Mouse (Mus musculus) liver, postnatal 0 days (tissue): ENCODE results near the gene Lst1. TPM values are rescaled to one million over a fixed set of nuclear protein-coding genes. Genes with fewer than 3 reads are reported as not detected.

Experiments
- ATAC-seq: fragments of 200-750 bp; cut with Nextera tagmentation; 2 replicates; pipeline ENCODE4 v1.8.0; 2017; ENCODE audit warnings: mild to moderate bottlenecking, moderate library complexity
- DNase-seq: peaks from one replicate; pipeline ENCODE4 v3.0.0-alpha.2; 2016
- H3K27ac ChIP-seq: fragments of 300-500 bp; sonication (generic); 2 replicates; pipeline ENCODE4 v1.5.1; 2014; ENCODE audit warnings: antibody characterized with exemption, moderate library complexity, mild to moderate bottlenecking, low read depth
- H3K27me3 ChIP-seq: fragments of 300-500 bp; sonication (generic); 2 replicates; pipeline ENCODE4 v1.6.1; 2014; ENCODE audit warnings: low read length, control low read depth, mixed read lengths; ENCODE audit not compliant: insufficient read depth
- H3K36me3 ChIP-seq: fragments of 300-500 bp; sonication (generic); replicated peaks from 2 replicates; pipeline ENCODE4 v1.6.1; 2014; ENCODE audit warnings: mild to moderate bottlenecking, control low read depth, low read length, moderate library complexity, mixed read lengths; ENCODE audit not compliant: insufficient read depth
- H3K4me1 ChIP-seq: fragments of 300-500 bp; sonication (generic); 2 replicates; pipeline ENCODE4 v1.6.1; 2014; ENCODE audit warnings: antibody characterized with exemption, mild to moderate bottlenecking, control low read depth; ENCODE audit not compliant: insufficient read depth
- H3K4me2 ChIP-seq: fragments of 300-500 bp; sonication (generic); 2 replicates; pipeline ENCODE4 v1.6.1; 2014; ENCODE audit warnings: low read depth, mild to moderate bottlenecking, low read length, moderate library complexity, mixed read lengths
- H3K4me3 ChIP-seq: fragments of 300-500 bp; sonication (generic); 2 replicates; pipeline ENCODE4 v1.5.1; 2014; ENCODE audit warnings: low read depth, low read length
- H3K9ac ChIP-seq: fragments of 300-500 bp; sonication (generic); replicated peaks from 2 replicates; pipeline ENCODE4 v1.6.1; 2014; ENCODE audit warnings: mild to moderate bottlenecking, moderate library complexity
- H3K9me3 ChIP-seq: fragments of 300-500 bp; sonication (generic); 2 replicates; pipeline ENCODE4 v1.6.1; 2016; ENCODE audit warnings: mild to moderate bottlenecking, control low read depth, low read length, mixed read lengths
- CTCF ChIP-seq: sonication (generic); IDR thresholded peaks from 2 replicates; pipeline ENCODE4 v1.5.1; 2016; ENCODE audit warnings: antibody characterized with exemption, low read depth
- EP300 ChIP-seq: IDR thresholded peaks from 2 replicates; pipeline ENCODE4 v1.6.1; 2016; ENCODE audit warnings: antibody characterized with exemption, low read depth, mild to moderate bottlenecking
- WGBS: fragments of 180-500 bp; shearing (Covaris S2); extraction: QIAGEN DNeasy Blood & Tissue Kit; methylation state at CpG from one replicate; pipeline ENCODE4 v1.1.7; 2014; ENCODE audit not compliant: insufficient replicate concordance; 5-methylcytosine and 5-hydroxymethylcytosine counted together
- polyA plus RNA-seq: library from polyadenylated mRNA; unstranded; fragments of >200 nt; fragmentation: Nextera tagmentation; extraction: Ambion mirVana; gene quantifications from 2 replicates; pipeline ENCODE4 v1.2.1, GENCODE M21; 2015

Gene Lst1
- polyA plus RNA-seq, 1 experiment from 2014 or later = 44.2 TPM

GRCm38 (mm10) chr17:35224641-35225040 lies 36.4 kb upstream of the Lst1 start:
- ATAC-seq (no peak), DNase-seq (no peak)
- TF ChIP-seq EP300 (no peak), CTCF (no peak)
- Histone ChIP-seq H3K27ac (no peak overlapping the region), H3K27me3 (no peaks in the 10 kb centered on the region), H3K4me2 (no peak overlapping the region), H3K4me1 (peaks cover 22% of the 10 kb centered on the region), H3K4me3 (no peak overlapping the region), H3K9ac (no peak overlapping the region), H3K36me3 (peaks cover 45% of the 10 kb centered on the region), H3K9me3 (no peaks in the 10 kb centered on the region)
- WGBS = 88% methylated on average over 4 of the region's 4 CpGs

GRCm38 (mm10) chr17:35222299-35222698 lies 34.1 kb upstream of the Lst1 start:
- WGBS = 47% methylated on average over 6 of the region's 6 CpGs
- Histone ChIP-seq H3K36me3 (peaks cover 23% of the 10 kb centered on the region), H3K4me2 (no peak overlapping the region), H3K4me1 (peaks cover 32% of the 10 kb centered on the region), H3K9ac (no peak overlapping the region), H3K27ac (peak overlapping the region; percentile 41; the same call in 1 of the 2 replicates), H3K4me3 (no peak overlapping the region), H3K27me3 (peaks cover 4% of the 10 kb centered on the region; the same call in 1 of the 2 replicates), H3K9me3 (no peaks in the 10 kb centered on the region)
- TF ChIP-seq EP300 (no peak), CTCF (no peak)
- DNase-seq (no peak), ATAC-seq (no peak)

GRCm38 (mm10) chr17:35220156-35220952 lies 32.1 kb upstream of the Lst1 start, which contains the start of gene Gm16181:
Gene Gm16181, plus strand, starts transcription at chr17:35220834.
- ATAC-seq (no peak), DNase-seq (no peak)
- H3K4me3 ChIP-seq = no peak within 1 kb of the TSS
- 55% methylated on average over 28 of the region's 28 CpGs for WGBS
- H3K4me1 ChIP-seq = peaks cover 30% of the 10 kb centered on the region
- H3K27me3 ChIP-seq = peaks cover 4% of the 10 kb centered on the region; the same call in 1 of the 2 replicates
- H3K36me3 ChIP-seq = peaks cover 14% of the 10 kb centered on the region; the same call in 1 of the 2 replicates
- no peaks in the 10 kb centered on the region for H3K9me3 ChIP-seq
- H3K4me2 ChIP-seq = peak within 1 kb of the TSS; percentile 56
- H3K27ac ChIP-seq = peak within 1 kb of the TSS; percentile 80
- TF ChIP-seq CTCF = no peak
- TF ChIP-seq EP300 = no peak
- no peak within 1 kb of the TSS for H3K9ac ChIP-seq

GRCm38 (mm10) chr17:35219601-35220041 lies 31.4 kb upstream of the Lst1 start:
- Histone ChIP-seq H3K4me2 (peak overlapping the region; percentile 56; the same call in 1 of the 2 replicates), H3K4me1 (peaks cover 32% of the 10 kb centered on the region), H3K27ac (peak overlapping the region; percentile 80), H3K27me3 (peaks cover 4% of the 10 kb centered on the region; the same call in 1 of the 2 replicates), H3K9ac (no peak overlapping the region), H3K36me3 (peaks cover 9% of the 10 kb centered on the region; the same call in 1 of the 2 replicates), H3K4me3 (no peak overlapping the region), H3K9me3 (no peaks in the 10 kb centered on the region)
- no peak for DNase-seq
- 18% methylated on average over 6 of the region's 6 CpGs for WGBS
- ATAC-seq = peak; percentile 16; the same call in 1 of the 2 replicates
- TF ChIP-seq CTCF = no peak
- no peak for TF ChIP-seq EP300

- Histone ChIP-seq H3K4me2 (peak overlapping the region; percentile 56), H3K9ac (no peak overlapping the region; the same call in none of the 2 replicates), H3K4me3 (peak overlapping the region; percentile 19; the same call in 1 of the 2 replicates), H3K9me3 (no peaks in the 10 kb centered on the region), H3K4me1 (peaks cover 36% of the 10 kb centered on the region), H3K36me3 (peaks cover 9% of the 10 kb centered on the region; the same call in 1 of the 2 replicates), H3K27ac (peak overlapping the region; percentile 80), H3K27me3 (peaks cover 4% of the 10 kb centered on the region; the same call in 1 of the 2 replicates)
- DNase-seq (peak; percentile 59), ATAC-seq (peak; percentile 69)
- TF ChIP-seq EP300 = peak; percentile 58
- no peak for TF ChIP-seq CTCF
- 19% methylated on average over 18 of the region's 18 CpGs for WGBS
Observed at GRCm38 (mm10) chr17:35218516-35219193, 30.4 kb upstream of the Lst1 start.

GRCm38 (mm10) chr17:35213071-35213470 lies 24.8 kb upstream of the Lst1 start:
- WGBS = 73% methylated on average over 5 of the region's 5 CpGs
- Histone ChIP-seq H3K27me3 (no peaks in the 10 kb centered on the region), H3K4me2 (no peak overlapping the region), H3K4me3 (no peak overlapping the region), H3K36me3 (no peaks in the 10 kb centered on the region), H3K27ac (no peak overlapping the region), H3K9me3 (no peaks in the 10 kb centered on the region), H3K4me1 (peaks cover 24% of the 10 kb centered on the region), H3K9ac (no peak overlapping the region)
- ATAC-seq = no peak
- TF ChIP-seq CTCF (no peak), EP300 (no peak)
- no peak for DNase-seq
